Comparison of ENCODE assay signal across 9 mouse cellular contexts in the genomic region with DNA sequence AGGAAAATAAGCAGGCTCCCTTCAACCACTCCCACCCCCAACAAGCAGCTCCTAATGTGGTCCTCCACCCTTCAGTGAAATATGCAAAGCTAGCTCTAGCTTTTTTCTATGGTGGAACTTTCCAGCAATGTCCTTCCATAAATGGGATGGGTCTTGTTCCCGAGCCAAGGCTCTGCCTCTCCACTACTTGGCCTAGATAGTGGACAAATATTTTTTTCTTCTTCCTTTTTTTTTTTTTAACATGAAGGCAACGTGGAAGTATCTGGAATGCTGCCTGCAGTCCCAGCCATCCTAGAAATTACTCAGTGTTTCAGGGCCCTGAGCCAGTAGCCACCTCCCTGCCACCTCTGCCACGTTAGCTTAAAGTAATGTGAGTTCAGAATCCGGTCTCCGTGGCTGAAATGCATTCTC.
A peak's percentile ranks its signal among the peaks of the same experiment; 100 is the strongest.
DNase-seq lines count a peak whose midpoint lies in the region; TF ChIP-seq lines count a peak whose summit lies in the region.
"Had no signal": no experiment of that assay in that cellular context is flagged by ENCODE, and none has a peak within 500 bp of the region (broad histone marks: within the 10 kb centered on the region; RNA-seq: fewer than 3 reads in every experiment).

No protein-coding gene starts in this region.

- DNase-seq in lung, adult 18-20 months = peak; percentile 48 to 49
- no peak for DNase-seq in lung, adult 2 months
- peak; percentile 58 for DNase-seq in heart, adult 8-10 months (ENCODE audit: low spot score)
- peak; percentile 58 for DNase-seq in kidney, postnatal 14 days
- peak; percentile 38 to 68 for DNase-seq in urinary bladder, postnatal 36 days (ENCODE audit: low spot score in 2 of 2)
- no peak for DNase-seq in midbrain, embryonic 10.5 days (ENCODE audit: low spot score)
- no peak for DNase-seq in retina, embryonic 14.5 days (ENCODE audit: low spot score)
- DNase-seq in layer of hippocampus, adult 2 months (ENCODE audit: low spot score in 2 of 2) = no peak
- DNase-seq: liver, embryonic 13.5 days had no signal

- H3K27me3 ChIP-seq in midbrain, embryonic 10.5 days (ENCODE audit: low read depth, poor library complexity, severe bottlenecking) = no peaks in the 10 kb centered on the region
- H3K27me3 ChIP-seq: liver, embryonic 13.5 days had no signal

- H3K27ac ChIP-seq in midbrain, embryonic 10.5 days (replicated peaks) = no peak overlapping the region
- no peak overlapping the region for H3K27ac ChIP-seq in layer of hippocampus, adult 2 months
- H3K27ac ChIP-seq: liver, embryonic 13.5 days had no signal

- H3K4me1 ChIP-seq in lung, adult 2 months (ENCODE audit: control insufficient read depth, insufficient read depth, low read length) = no peaks in the 10 kb centered on the region; the same call in 1 of the 2 replicates
- H3K4me1 ChIP-seq in midbrain, embryonic 10.5 days = no peaks in the 10 kb centered on the region; the same call in 1 of the 2 replicates
- H3K4me1 ChIP-seq: liver, embryonic 13.5 days had no signal

- no peak overlapping the region for H3K4me3 ChIP-seq in lung, adult 2 months (replicated peaks; ENCODE audit: extremely low read depth, low read depth, low read length)
- H3K4me3 ChIP-seq in midbrain, embryonic 10.5 days = no peak overlapping the region
- H3K4me3 ChIP-seq in layer of hippocampus, adult 2 months = no peak overlapping the region
- H3K4me3 ChIP-seq: liver, embryonic 13.5 days had no signal

- no peak for TF ChIP-seq POLR2A in lung, adult 2 months (IDR thresholded peaks at IDR 0.05; ENCODE audit: borderline replicate concordance, extremely low read depth, low read depth, low read length)

- no peak for TF ChIP-seq CTCF in lung, adult 2 months (IDR thresholded peaks at IDR 0.05; ENCODE audit: insufficient read depth, low read length)
- no peak for TF ChIP-seq CTCF in layer of hippocampus, adult 2 months (conservative IDR thresholded peaks at IDR 0.05)

- no peaks in the 10 kb centered on the region for H3K36me3 ChIP-seq in midbrain, embryonic 10.5 days
- H3K36me3 ChIP-seq: liver, embryonic 13.5 days had no signal

- WGBS in lung, adult 2 months = 25% methylated on average over 5 of the region's 5 CpGs
- WGBS in midbrain, embryonic 10.5 days = 85% methylated on average over 5 of the region's 5 CpGs

- H3K9me3 ChIP-seq in midbrain, embryonic 10.5 days (replicated peaks) = no peaks in the 10 kb centered on the region
- H3K9me3 ChIP-seq: liver, embryonic 13.5 days had no signal

Comparison
In these comparisons a context has a peak if more than half of its experiments do, and no peak if none do; other contexts are left out.
1. DNase-seq: peak in lung, adult 18-20 months (2 of 2), heart, adult 8-10 months (single experiment), kidney, postnatal 14 days (single experiment) and urinary bladder, postnatal 36 days (2 of 2); none in lung, adult 2 months (single experiment), midbrain, embryonic 10.5 days (single experiment), retina, embryonic 14.5 days (single experiment) and layer of hippocampus, adult 2 months (0 of 2).